Mouse (Mus musculus) kidney, adult 11 months (tissue): Measurements from ENCODE around the gene Gucy2g.
"Not testable (repeated sequence)": the region's sequence is repeated elsewhere in the genome, so short reads cannot be mapped to it uniquely, and the experiment has no call there.

Source experiments
- DNase-seq: peaks from one replicate; pipeline ENCODE4 v3.0.0; 2022

Gucy2g gene

GRCm38 (mm10) chr19:55198303-55198702 is 42.7 kb downstream of the Gucy2g start:
- peak; percentile 46 for DNase-seq

- DNase-seq: no peak
These were observed 45.5 kb downstream of the Gucy2g start for GRCm38 (mm10) chr19:55195574-55195973.

- no peak for DNase-seq
These were observed 46.4 kb downstream of the Gucy2g start for GRCm38 (mm10) chr19:55194520-55195170.

GRCm38 (mm10) chr19:55193717-55194394 is 47.2 kb downstream of the Gucy2g start:
- DNase-seq: no peak

- DNase-seq: no peak
These were observed 48.6 kb downstream of the Gucy2g start for GRCm38 (mm10) chr19:55192254-55192945.

- no peak for DNase-seq
These were observed 49.4 kb downstream of the Gucy2g start for GRCm38 (mm10) chr19:55191596-55191995.

- DNase-seq: peak; percentile 59
These were observed 51.0 kb downstream of the Gucy2g start for GRCm38 (mm10) chr19:55190065-55190464.

- no peak for DNase-seq
These were observed 55.4 kb downstream of the Gucy2g start for GRCm38 (mm10) chr19:55185651-55186050.

- no peak for DNase-seq
These were observed 56.0 kb downstream of the Gucy2g start for GRCm38 (mm10) chr19:55185074-55185473.

GRCm38 (mm10) chr19:55184442-55184841 is 56.6 kb downstream of the Gucy2g start:
- DNase-seq: no peak

GRCm38 (mm10) chr19:55180433-55180832 is 60.6 kb downstream of the Gucy2g start, which contains the start of gene Tectb:
TSS of gene Tectb (plus strand) at chr19:55180733.
- DNase-seq: no peak

GRCm38 (mm10) chr19:55177143-55177542 is 63.9 kb downstream of the Gucy2g start:
- DNase-seq: no peak

GRCm38 (mm10) chr19:55171585-55171984 is 69.5 kb downstream of the Gucy2g start:
- DNase-seq: no peak

- no peak for DNase-seq
These were observed 70.6 kb downstream of the Gucy2g start for GRCm38 (mm10) chr19:55170399-55170798.

GRCm38 (mm10) chr19:55169236-55169729 is 71.8 kb downstream of the Gucy2g start:
- not testable (repeated sequence) for DNase-seq

- no peak for DNase-seq
These were observed 72.7 kb downstream of the Gucy2g start for GRCm38 (mm10) chr19:55168360-55168759.

- DNase-seq: no peak
These were observed 73.3 kb downstream of the Gucy2g start for GRCm38 (mm10) chr19:55167741-55168140.

GRCm38 (mm10) chr19:55166741-55167140 is 74.3 kb downstream of the Gucy2g start:
- DNase-seq: no peak

- DNase-seq: no peak
These were observed 75.1 kb downstream of the Gucy2g start for GRCm38 (mm10) chr19:55165954-55166353.

GRCm38 (mm10) chr19:55165183-55165865 is 75.7 kb downstream of the Gucy2g start:
- DNase-seq: no peak

GRCm38 (mm10) chr19:55164162-55164561 is 76.9 kb downstream of the Gucy2g start:
- no peak for DNase-seq

GRCm38 (mm10) chr19:55162271-55162670 is 78.8 kb downstream of the Gucy2g start:
- DNase-seq: no peak

GRCm38 (mm10) chr19:55159826-55160225 is 81.2 kb downstream of the Gucy2g start:
- no peak for DNase-seq
